Mouse (Mus musculus): ENCODE data around the gene Nfkbiz.

DNA sequence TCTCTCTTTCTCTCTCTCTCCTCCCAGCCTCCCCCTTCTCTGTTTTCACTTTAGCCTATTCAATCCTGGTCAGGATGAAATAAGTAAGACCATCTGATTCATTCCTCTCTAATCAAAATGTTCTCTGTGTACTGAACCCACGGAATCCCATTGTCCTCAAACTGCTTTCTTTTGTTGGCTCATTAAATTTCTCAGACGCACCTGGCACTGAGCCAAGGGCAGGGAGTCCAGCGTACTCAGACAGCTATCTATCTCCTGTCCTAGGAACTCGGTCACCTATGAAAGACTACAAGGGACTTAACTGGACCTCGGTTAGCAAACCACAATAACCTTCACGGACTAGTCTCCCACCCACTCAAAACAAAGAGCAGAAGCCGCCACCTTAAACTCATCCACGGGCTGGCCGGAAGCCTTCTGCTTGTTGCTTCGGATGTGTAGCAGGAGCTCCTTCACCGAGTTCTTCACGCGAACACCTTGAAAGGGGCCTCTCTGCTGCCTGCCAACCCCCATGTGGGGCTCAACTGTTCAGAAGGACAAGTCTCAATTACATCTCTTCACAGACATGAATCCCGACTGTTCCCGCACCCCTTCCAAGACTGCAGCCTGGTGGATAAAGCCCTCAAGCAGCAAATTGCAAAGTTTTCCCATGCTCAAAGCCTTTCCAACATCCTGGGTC, 19.4 kb downstream of the Nfkbiz start:
- TF ChIP-seq GATA1 (IDR thresholded peaks at IDR 0.05; ENCODE audit: low read depth, low read length) (no peak), CTCF (IDR thresholded peaks at IDR 0.05 in 2 of 3, conservative IDR thresholded peaks at IDR 0.05 in 1 of 3; ENCODE audit: control insufficient read depth in 1 of 3, insufficient read depth in 1 of 3, low read depth in 2 of 3, low read length in 3 of 3, poor library complexity in 1 of 3, severe bottlenecking in 1 of 3) (no peak), TCF12 (IDR thresholded peaks at IDR 0.05; ENCODE audit: low read depth, low read length) (no peak), EP300 (IDR thresholded peaks at IDR 0.05; ENCODE audit: low read depth in 1 of 2, low read length in 2 of 2) (no peak), USF2 (IDR thresholded peaks at IDR 0.05; ENCODE audit: borderline replicate concordance in 1 of 2, insufficient read depth in 1 of 2, low read depth in 1 of 2, low read length in 2 of 2) (no peak), USF1 (IDR thresholded peaks at IDR 0.05; ENCODE audit: low read depth, low read length) (no peak), MEF2A (IDR thresholded peaks at IDR 0.05; ENCODE audit: extremely low read depth, insufficient replicate concordance, low read depth, low read length, poor library complexity, severe bottlenecking) (no peak), SMC3 (IDR thresholded peaks at IDR 0.05; ENCODE audit: low read depth, low read length) (no peak), POLR2AphosphoS2 (IDR thresholded peaks at IDR 0.05; ENCODE audit: low read length) (no peak)
